Mouse (Mus musculus): ENCODE data around the gene Stac2.
A peak's percentile ranks its signal among the peaks of the same experiment; 100 is the strongest.

The Stac2 gene

DNA sequence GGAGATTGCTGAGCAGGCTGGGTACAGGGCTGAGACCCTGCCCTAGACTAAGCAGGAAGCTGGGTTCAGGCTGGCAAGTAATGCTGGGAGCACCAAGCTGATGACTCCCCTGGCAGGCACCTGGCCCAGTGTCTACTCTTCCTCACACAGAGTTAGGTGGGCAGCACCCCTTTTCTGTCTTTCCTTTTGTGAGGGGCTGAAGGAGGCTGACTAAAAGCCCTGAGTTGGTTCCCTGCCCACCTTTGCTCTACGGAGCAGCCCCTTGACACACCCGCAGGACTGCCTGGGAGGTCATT lies 2.8 kb downstream of the Stac2 start:
- DNase-seq (ENCODE audit: low spot score) = no peak

DNA sequence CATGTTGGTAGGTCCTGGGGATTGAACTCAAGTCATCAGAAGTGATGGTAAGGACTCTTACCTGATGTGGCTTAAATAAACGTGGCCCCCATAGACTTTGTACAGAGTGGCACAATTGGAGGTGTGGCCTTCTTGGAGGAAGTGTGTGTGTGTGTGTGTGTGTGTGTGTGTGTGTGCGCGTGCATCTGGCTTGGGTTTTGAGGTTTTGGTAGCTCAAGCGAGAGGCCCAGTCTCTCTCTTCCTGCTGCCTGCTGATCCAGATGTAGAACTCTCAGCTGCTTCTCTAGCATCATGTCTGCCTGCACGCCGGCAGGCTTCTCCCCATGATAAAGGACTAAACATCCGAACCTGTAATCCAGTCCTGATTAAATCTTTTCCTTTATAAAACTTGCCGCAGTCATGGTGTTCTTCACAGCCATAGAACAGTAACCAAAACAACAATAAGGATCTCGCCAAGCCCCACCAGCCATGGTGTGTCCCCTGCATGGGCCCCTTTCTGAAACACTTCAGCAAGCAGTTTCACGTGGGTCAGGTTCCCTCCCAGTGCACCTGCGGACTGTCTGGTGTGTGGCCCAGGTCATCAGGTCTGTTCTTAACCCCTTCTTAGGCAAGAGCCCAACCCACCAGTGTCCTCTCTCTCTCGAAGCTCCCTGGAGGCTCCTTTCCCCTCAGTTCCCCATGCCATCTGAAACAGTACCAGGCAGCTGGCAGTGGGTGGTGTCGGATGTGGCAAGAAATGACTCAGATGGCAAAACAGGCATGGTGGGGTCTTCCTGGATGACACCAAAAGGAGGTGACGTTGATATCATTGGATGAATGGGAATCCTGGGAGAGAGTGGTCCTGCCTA lies 3.4 kb downstream of the Stac2 start:
- DNase-seq (ENCODE audit: low spot score) = no peak

DNA sequence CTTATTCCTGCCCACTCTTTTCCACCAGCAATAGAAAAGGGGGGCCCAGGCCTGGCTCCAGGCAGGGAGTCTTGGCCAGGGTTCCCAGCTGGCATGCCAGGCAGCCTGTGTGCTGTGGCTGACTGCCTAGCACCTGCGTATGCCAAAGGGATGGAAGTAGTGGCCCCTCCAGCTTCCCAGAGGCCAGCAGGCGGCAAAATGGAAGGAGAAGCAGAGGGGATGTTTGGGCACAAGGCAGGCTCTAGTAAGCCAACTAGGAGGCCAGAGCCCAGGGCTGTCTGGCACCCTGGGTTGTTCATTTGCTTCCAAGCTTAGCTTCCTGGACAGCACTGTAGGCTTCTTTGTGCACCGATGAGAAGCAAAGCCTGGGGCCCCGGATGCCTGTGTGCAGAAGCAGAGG lies 5.5 kb downstream of the Stac2 start:
- no peak for DNase-seq (ENCODE audit: low spot score)

DNA sequence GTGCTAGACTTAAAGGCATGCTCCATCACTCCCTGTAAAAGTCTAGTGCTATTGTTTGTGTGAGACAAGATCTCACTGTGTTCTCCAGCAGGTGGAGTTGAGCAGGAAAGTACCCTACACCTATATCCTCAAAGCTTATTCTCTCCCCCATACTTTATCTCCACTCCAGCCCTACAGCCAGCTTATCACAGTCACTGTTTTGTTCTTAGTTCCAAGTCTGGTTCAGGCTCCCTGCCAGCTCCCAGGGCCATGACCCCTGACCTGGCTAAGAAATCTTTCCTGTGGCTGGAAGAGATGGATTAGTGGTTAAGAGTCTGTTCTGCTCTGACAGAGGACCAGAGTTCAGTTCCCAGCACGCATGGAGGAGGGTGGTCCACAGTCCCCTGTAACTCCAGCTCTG lies 6.8 kb downstream of the Stac2 start:
- DNase-seq (ENCODE audit: low spot score) = peak; percentile 56

DNA sequence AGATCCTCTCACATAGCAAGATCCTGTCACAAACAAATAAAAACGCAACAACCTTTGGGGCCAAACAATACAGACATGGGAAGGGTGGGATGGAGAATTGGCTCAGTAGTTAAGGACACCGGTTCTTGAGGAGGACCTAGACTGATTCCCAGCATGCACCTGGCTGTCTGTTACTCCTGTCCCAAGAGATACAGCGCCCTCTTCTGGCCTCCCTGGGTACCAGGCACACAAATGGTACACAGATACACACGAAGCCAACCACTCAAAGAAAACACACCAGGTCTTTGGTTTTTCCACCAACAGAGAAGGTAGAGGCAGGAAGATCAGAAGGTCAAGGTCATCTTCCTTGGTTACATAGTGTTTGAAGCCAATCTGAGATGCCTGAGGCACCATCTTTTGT lies 7.7 kb downstream of the Stac2 start:
- no peak for DNase-seq (ENCODE audit: low spot score)

DNA sequence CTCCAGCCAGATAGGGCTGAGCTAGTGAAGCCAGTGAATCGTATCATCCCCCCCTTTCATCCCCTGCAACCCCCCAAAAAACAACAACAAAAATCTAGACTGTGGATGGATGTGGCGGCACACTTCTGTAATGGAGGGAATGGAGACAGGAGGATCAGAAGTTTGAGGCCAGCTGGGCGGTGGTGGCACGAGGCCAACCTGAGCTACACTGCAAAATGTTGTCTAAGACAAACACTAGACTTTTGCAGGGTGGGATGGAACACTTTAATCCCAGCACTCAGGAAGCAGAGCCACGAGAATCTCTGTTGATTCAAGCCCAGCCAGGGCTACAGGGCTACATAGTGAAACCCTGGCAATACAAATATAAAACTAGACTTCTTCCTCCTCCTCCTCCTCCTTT lies 9.2 kb downstream of the Stac2 start:
- no peak for DNase-seq (ENCODE audit: low spot score)

DNA sequence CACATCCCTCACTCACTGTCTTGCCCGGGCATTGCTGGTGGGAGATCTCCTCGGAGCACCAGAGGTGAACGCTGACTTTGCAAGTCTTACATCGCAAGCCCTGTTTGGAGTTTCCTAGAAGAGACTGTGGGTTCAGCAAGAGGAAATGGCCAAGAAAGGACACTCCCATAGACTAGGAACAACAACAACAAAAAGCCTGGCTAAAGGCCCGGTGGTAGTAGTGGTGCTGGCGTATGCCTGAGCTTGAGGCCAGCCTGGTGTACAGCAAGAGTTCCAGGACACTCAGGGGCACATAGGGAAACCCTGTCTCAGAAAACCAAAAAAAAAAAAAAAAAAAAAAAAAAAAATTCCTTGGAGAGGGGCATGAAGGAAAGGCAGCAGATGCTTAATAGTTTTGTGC lies 10.5 kb downstream of the Stac2 start:
- DNase-seq (ENCODE audit: low spot score) = peak; percentile 79

DNA sequence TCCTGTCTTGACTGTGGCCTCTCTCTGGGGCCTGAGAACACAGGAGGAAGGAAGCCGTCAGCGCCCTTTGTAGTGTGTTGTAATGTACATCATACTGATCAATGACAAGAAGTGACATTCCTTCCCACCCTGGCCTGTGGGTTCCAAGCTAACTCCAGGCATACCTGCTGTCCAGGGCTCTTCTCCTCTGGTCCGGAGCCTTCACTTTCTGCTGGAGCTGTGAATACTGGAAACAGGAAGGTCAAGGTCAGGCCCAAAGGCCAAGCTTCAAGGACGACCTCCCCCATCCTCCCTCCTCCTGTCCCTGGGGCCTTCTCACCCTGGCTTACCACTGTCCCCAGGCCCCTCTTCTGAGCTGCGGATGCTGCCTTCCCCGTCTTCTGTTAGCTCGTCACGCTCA lies 12.3 kb downstream of the Stac2 start:
- no peak for DNase-seq (ENCODE audit: low spot score)

DNA sequence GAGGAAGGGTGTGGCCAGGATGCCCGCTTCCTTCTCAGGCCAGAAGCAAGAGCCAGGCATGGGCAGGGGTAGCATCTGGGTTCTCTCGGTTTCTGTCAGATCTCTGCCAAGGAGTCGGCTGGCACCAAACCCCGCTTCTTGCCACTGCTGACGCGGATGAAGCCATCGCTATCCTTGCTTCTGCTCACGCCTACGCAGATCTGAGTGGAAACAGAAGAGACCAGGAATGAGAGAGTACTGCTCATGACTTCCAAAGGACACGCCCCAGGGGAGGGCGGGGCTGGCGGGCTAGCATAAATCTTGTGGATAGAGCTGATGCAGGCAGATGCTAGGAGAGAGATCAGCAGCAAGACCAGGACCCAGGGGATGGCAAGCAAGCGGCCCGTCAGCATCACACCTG lies 15.4 kb downstream of the Stac2 start:
- no peak for DNase-seq (ENCODE audit: low spot score)

DNA sequence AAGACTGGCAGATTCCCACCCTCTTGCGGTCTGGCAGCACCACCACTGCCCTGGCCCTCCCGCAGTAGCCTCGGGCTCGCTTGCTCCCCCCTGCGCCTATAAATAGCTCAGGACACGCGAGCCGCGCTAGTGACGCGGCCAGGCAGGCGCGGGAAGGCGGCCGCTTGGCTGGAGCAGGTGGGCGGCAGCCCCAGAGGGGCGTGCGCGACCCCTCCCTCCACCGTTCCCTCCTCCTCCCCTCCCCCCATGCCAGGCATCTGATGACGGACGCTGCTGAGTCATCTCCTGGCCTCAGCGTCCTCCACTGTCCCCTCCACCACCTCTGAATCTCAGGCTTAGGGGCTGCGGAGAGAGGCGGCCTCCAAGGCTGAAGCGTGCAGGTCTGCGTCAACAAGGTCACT lies 17.3 kb downstream of the Stac2 start:
- no peak for DNase-seq (ENCODE audit: low spot score)

DNA sequence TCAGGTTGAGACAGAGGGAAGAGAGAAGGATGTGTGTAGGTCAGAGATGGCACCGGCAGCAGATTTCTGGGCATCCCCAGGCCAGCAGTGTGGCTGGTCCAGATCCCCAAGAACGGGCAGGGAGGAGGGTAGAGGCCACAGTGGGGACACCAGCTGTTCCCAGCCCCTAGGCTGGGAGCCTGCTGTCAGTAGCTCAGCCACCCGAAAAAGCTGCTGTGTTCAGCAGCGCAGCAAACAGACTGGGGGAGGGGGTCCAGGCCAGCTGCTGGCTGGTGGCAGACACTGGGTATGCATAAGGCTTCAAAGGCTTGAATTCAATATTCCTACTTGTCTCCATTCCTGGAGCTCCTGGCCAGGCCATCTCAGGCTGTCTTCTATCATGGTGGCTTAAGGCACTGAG lies 18.4 kb downstream of the Stac2 start:
- no peak for DNase-seq (ENCODE audit: low spot score)

DNA sequence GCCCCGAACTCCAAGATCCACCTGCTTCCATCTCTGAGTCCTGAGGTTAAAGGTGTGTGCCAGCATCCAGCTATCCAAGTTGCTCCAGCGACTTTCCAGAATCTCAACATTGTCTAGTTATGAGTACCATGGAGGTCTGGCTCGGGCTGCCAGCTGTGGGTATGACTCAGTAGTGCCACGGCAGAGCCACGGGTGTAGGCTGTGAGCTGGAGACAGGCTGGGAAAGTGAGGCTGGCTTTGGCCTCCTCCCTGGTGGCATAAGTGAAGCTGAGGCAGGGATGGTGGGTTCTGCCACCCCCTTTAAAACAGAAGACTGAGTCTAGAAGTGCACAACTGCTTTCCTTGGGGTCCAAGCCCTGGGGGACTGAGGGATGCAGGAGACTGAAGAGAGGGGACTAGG lies 19.2 kb downstream of the Stac2 start:
- no peak for DNase-seq (ENCODE audit: low spot score)

DNA sequence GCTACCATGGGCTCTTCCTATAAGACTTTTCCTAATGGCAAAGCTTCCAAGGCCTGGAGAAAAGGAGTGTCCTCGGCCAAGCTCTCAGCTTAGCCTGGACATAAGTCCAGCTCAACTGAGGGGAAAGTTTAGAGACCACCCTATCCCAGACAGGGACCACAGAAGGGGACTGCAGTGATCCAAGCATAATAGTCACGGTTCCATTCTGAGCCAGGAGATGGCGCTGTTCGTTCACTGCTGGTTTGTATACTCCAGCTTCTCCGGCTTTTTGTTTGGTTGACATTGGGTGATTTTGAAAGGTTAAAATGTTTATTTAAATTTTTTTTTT lies 21.9 kb downstream of the Stac2 start:
- peak; percentile 84 for DNase-seq (ENCODE audit: low spot score)

DNA sequence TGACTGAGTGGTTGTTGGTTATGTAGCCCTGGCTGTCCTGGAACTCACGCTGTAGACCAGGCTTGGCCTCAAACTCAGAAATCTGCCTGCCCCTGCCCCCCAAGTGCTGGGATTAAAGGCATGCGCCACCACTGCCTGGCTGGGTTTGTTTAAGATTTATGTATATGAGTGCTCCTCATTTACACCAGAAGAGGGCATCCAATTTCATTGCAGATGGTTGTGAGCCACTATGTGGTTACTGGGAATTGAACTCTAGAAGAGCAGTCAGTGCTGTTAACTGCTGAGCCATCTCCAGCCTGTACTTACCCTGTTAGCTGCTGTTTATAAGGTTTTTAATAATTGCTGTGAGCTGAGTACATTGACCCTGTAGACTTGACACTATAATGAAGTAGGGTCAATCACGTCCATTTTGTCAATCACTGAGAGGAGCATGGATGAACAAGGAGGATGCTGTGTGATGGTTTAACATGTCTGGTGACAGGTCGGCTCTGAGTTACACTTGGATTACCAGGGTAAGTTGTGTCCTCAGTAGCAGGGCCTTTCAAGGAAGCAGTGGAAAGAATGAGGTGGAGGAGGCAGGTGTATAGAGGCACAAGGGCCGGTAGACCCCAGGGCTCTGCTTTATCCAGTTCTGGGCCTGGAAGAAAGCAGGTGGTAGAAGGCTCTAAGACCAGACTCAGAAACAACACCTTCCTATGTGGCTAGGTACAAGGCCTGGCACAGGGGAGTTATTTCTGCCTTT lies 22.4 kb downstream of the Stac2 start:
- DNase-seq (ENCODE audit: low spot score) = peak; percentile 35

DNA sequence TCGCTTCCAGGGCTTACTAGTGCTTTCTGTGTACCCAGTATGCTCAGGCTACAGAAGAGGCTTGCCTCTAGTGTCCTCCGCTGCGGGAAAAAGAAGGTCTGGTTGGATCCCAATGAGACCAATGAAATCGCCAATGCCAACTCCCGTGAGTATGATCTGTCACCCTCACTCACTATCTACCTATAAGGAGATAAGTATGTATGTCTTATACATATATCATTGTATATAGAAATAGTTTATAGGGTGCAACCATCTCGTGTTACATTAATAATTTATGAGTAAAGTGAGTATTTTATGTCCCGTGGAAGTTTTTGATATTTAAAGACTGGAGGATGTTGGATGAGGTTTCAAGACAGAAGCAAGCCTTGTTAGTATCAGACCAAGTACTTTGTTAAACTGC lies 25.5 kb downstream of the Stac2 start:
- DNase-seq (ENCODE audit: low spot score) = no peak

DNA sequence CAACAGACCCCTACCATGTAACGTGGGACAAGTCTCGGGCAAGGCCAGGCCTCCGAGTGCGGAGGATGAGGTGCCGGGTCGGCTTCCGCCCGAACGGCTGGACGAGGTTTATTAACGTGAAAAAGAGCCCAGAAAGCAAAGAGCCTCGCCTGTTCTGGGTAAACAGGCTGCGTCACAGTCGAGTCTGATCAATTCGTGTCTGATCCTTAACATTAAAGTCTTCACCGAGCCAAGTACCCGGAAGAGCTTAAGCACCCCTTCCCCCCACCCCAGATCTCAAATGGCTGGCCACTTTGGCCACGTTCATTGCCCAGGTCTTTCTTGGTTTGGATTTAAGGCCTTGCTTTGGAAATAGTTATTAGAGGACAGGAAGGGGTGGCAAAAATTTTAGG lies 26.0 kb downstream of the Stac2 start:
- DNase-seq (ENCODE audit: low spot score) = peak; percentile 48

DNA sequence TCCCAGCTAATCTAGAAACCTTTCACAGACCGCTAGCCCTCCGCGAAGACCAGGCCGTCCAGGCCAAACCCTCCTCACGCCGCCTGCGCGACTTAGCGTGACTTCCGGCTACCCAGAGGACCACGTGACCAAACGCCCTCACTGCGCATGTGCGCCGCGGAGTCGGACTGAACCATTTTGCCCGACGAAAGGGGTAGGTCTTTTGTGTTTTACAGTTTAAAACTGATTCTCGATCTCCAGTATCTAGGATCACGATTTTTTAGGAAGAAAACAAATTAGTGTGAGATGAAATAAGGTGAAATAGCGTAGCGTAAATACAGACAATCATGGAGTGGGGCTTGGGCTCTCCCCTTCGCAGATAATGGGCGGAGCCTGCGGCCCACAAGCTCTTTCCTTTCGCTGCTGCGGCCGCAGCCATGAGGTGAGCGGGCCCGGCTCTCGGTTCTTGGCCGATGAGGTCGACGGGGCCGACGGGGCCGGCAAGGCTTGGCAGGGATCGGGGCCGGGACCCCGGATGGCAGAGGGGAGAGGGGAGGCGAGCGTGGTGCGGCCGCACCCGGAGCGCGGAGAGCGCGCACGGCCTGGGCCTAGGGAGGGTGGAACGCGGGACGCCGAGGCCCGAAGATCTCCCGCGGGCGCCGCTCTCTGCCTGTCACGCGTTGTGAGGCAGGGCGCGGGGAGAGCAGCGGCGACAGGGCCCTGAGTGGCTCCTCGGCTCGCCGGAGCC lies 26.5 kb downstream of the Stac2 start, which contains the start of gene Rpl19:
TSS of gene Rpl19 (plus strand) at position 141 of the 727 bp plus-strand sequence.
- peak; percentile 95 for DNase-seq (ENCODE audit: low spot score)

DNA sequence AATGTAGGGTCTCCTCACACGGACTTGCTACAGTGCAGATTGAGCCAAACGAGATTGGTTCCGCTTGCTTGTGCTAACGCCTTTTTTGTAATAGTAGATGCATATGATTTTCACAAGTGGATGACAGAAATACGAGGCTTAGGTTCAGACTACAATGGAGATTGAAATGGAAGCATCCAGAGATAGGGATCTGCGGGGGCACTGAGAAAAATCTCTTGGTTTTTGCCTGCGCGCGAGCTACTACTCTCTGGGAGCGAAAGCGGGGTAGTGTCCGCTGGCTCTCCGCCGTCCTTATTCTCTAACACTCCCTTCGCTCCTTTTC lies 27.1 kb downstream of the Stac2 start:
- DNase-seq (ENCODE audit: low spot score) = no peak

DNA sequence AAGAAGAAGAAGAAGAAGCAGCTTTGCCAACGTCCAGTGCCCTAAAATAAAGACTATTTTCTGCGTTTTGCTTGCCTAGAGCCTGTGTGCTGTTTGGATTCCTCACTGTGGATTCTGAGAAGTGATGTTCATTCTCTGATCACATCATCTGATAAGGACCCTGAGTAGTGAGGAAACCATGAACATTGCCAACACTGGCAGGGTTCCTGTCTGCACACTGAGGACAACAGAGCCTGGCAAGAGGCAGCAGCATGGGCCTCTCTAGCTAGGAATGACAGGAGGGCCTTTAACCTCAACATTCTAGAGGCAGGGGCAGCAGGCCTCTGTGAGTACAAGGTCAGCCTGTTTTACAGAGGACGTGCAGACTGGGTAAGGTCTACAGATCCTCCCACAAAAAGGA lies 28.7 kb downstream of the Stac2 start:
- peak; percentile 73 for DNase-seq (ENCODE audit: low spot score)

DNA sequence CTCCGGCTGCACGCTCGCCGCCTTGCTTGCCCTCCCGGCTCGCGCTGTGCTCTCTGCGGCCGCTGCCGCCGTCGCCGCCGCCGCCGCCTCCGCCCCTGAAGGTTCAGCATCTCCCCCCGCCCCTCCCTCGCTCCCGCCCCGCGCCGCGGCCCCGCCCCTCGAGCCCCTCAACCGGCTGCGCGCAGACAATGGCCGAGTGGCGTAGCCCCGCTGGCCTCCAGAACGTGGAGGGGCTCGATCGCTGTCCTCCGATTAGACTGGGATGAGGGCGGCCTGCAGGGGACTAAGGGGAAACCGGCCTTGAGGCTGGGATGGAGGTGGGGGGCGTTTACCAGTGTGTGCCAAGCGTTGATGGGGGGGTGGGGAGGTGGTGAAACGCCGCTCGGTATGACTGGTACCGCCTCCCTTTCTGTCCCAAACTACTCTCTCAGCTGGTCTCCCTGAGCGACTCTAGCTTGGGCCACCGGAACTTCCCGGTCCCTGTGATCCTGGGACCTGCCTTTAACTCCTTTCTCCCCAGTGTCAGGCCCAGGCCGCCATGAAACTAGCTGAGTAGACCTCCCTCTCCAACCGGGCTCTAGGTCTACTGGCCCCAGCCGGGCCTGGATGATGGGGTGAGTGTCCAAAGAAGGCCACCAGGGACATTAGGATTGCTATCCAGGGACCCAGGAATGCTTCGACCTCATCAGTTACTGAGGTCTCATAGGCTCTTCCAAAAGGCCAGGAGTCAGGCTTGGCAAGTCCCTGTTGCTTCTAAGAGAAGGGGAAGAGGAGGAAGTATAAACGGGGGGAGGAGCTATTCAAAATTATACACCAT lies 30.5 kb downstream of the Stac2 start, which contains the start of gene Cacnb1:
TSS of gene Cacnb1 (minus strand) at position 480 of the 817 bp plus-strand sequence.
- DNase-seq (ENCODE audit: low spot score) = peak; percentile 62

DNA sequence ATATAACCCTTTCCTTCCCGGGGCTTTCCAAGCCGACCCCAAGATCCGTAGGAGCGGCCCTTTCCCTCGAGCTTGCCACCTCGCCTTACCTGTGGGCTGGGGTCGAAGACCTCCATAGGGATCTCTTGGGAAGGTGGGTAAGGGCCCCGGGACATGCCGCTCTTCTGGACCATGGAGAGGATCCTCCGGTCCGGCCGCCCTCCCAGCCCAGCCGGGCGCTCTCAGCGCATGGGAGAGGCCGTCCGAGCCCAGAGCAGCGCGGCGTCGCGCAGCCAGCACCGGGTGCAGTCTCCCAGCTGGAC lies 31.1 kb downstream of the Stac2 start:
- DNase-seq (ENCODE audit: low spot score) = no peak

DNA sequence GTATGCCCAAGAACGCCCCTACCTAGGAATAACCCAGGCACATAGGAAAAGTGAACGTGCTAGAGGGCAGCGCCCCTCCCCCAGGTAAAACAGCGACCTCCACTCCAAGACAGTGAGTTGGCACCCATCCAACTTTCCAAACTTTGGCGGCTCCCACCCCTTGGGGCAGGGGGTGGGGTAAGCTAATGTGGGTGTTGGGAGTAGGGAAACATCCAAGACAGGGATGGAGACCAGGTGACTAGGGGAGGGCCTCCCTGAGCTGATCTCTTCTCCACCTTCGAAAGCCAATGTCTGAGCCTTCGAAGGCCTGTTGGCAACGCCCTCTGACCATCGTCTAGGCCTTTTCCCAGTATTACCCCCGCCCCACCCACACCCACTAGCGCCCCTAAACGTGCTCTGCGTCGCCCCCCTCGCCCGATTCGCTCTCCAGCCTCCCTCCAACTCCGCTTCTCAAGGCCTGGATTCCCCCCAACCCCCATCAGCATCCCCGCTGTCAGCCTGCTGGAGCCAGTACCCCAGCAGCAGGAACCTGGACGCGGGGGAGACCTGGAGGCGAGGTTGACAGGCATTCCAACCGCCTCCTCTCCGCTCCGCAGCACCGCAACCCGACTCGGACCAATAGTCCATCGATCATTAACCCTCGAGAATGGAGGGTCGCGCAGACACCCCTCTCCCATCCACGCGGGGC lies 31.6 kb downstream of the Stac2 start:
- no peak for DNase-seq (ENCODE audit: low spot score)
